Mouse (Mus musculus) embryonic facial prominence, embryonic 13.5 days (tissue): ENCODE results near the gene Ankar. TPM values are rescaled to one million over a fixed set of nuclear protein-coding genes. Genes with fewer than 3 reads are reported as not detected.

Experiments used
- ATAC-seq: fragments of 200-750 bp; cut with Nextera tagmentation; 2 replicates; pipeline ENCODE4 v1.8.0; 2017; ENCODE audit warnings: low read depth; ENCODE audit not compliant: insufficient number of reproducible peaks, insufficient read depth, low FRiP score, low TSS enrichment
- H3K27ac ChIP-seq: fragments of 300-500 bp; sonication (generic); 2 replicates; pipeline ENCODE4 v1.5.1; 2015; ENCODE audit warnings: moderate library complexity, mild to moderate bottlenecking, inconsistent platforms
- H3K27me3 ChIP-seq: fragments of 300-500 bp; sonication (generic); 2 replicates; pipeline ENCODE4 v1.6.1; 2015; ENCODE audit warnings: mild to moderate bottlenecking, inconsistent platforms
- H3K36me3 ChIP-seq: fragments of 300-500 bp; sonication (generic); 2 replicates; pipeline ENCODE4 v1.6.1; 2015; ENCODE audit warnings: mild to moderate bottlenecking, inconsistent platforms
- H3K4me1 ChIP-seq: fragments of 300-500 bp; sonication (generic); 2 replicates; pipeline ENCODE4 v1.6.1; 2015; ENCODE audit warnings: inconsistent platforms
- H3K4me2 ChIP-seq: fragments of 300-500 bp; sonication (generic); 2 replicates; pipeline ENCODE4 v1.6.1; 2015; ENCODE audit warnings: moderate library complexity, mild to moderate bottlenecking, inconsistent platforms
- H3K4me3 ChIP-seq: fragments of 300-500 bp; sonication (generic); 2 replicates; pipeline ENCODE4 v1.5.1; 2015; ENCODE audit warnings: mild to moderate bottlenecking, inconsistent platforms
- H3K9ac ChIP-seq: fragments of 300-500 bp; sonication (generic); 2 replicates; pipeline ENCODE4 v1.6.1; 2015; ENCODE audit warnings: mild to moderate bottlenecking, inconsistent platforms
- H3K9me3 ChIP-seq: fragments of 300-500 bp; sonication (generic); 2 replicates; pipeline ENCODE4 v1.6.1; 2016; ENCODE audit warnings: inconsistent platforms
- WGBS: fragments of 180-500 bp; shearing (Covaris S2); methylation state at CpG from one replicate; pipeline ENCODE4 v1.1.7; 2015; ENCODE audit warnings: mixed read lengths; 5-methylcytosine and 5-hydroxymethylcytosine counted together
- polyA plus RNA-seq: library from polyadenylated mRNA; unstranded; fragments of >200 nt; fragmentation: Nextera tagmentation; extraction: Ambion mirVana; gene quantifications from 2 replicates; pipeline ENCODE4 v1.2.1, GENCODE M21; 2015

Ankar gene
- polyA plus RNA-seq = not detected in 2 replicates

DNA sequence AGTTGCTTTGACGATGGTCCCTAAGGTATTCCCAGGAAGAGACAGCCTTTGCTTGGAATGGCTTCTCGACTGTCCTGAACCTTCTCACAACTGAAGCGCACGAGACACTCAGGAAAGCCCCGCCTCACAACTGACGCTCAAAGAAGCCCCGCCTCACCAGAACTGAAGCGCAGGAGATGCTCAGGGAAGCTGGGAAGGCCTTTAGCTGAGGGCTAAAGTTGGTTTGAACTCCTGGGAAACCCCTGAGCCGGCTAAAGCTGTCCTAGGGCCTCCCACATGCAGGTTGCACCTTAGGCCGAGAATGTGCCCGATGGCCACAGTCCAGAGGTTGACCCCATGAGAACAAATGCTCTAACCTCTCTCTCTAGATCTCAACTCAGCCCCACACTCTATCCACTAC, at the start of gene Ankar:
TSS of gene Ankar (minus strand) at position 101 of the 400 bp plus-strand sequence.
- Histone ChIP-seq H3K36me3 (no peaks in the 10 kb centered on the region), H3K27ac (no peak within 1 kb of the TSS), H3K27me3 (no peaks in the 10 kb centered on the region), H3K4me3 (no peak within 1 kb of the TSS), H3K9ac (no peak within 1 kb of the TSS), H3K9me3 (no peaks in the 10 kb centered on the region), H3K4me2 (no peak within 1 kb of the TSS), H3K4me1 (no peaks in the 10 kb centered on the region)
- 79% methylated on average over 11 of the region's 11 CpGs for WGBS
- no peak for ATAC-seq

DNA sequence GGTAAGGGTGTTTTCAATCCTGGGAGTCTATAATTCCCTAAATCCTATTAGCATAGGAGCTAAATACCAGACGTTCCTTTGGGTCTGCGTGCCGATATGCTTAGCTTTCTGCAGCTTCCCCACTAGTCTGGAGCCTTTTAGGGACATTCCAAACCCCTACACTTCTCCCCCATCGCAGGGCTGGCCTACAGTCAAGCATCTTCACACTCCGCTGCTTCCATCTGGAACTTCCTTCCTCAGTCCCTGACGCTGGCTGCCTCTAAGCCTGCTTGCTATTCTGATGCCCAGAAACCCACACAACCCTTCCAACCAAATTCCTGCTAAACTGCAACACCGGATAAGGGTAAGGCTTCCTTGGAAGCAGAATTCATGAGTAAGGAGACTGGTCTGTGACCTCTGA, 46.0 kb upstream of the Ankar start:
- H3K4me2 ChIP-seq = no peak overlapping the region
- peaks cover 16% of the 10 kb centered on the region for H3K4me1 ChIP-seq
- ATAC-seq = no peak
- H3K36me3 ChIP-seq = no peaks in the 10 kb centered on the region
- WGBS = 49% methylated on average over 7 of the region's 7 CpGs
- no peak overlapping the region for H3K9ac ChIP-seq
- no peaks in the 10 kb centered on the region for H3K9me3 ChIP-seq
- peak overlapping the region; percentile 62 for H3K27ac ChIP-seq
- no peak overlapping the region for H3K4me3 ChIP-seq
- H3K27me3 ChIP-seq = no peaks in the 10 kb centered on the region

DNA sequence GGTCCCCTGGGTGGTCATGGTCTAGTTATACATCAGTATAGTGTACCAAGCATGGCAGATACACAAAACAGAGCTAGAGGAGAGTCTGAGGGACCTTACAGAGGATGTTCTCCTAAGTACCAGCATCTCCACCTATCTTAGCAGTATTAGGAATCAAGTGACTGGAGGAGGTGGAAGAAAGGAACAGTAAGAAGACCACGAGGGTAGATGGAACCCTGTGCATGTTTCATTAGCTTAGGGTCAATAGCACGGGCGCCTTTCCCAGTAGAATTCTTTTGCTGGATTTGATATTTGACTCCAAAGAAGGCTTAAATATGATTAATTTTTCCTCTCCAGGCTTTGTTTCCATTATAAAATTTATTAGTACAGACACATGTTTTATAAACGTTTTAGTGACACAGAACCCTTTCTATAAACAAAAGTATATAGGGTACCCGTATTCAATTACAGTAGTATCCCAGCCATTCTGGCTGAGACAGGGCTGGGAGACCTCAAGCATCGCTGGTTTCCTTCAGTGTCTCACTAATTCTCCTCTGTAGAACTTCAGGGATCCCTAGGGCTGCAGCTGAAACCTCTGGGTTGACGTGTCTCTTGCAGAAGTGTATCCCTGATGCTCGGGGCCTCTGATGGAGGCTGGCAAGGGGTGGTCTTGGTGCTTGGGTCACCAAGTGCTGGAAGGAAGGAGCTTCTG, 44.6 kb upstream of the Ankar start:
- H3K27ac ChIP-seq = no peak overlapping the region
- no peak overlapping the region for H3K4me3 ChIP-seq
- H3K4me2 ChIP-seq = no peak overlapping the region
- H3K9ac ChIP-seq = no peak overlapping the region
- WGBS = 68% methylated on average over 8 of the region's 8 CpGs
- H3K4me1 ChIP-seq = peaks cover 11% of the 10 kb centered on the region
- no peaks in the 10 kb centered on the region for H3K27me3 ChIP-seq
- no peak for ATAC-seq
- H3K9me3 ChIP-seq = no peaks in the 10 kb centered on the region
- H3K36me3 ChIP-seq = no peaks in the 10 kb centered on the region

DNA sequence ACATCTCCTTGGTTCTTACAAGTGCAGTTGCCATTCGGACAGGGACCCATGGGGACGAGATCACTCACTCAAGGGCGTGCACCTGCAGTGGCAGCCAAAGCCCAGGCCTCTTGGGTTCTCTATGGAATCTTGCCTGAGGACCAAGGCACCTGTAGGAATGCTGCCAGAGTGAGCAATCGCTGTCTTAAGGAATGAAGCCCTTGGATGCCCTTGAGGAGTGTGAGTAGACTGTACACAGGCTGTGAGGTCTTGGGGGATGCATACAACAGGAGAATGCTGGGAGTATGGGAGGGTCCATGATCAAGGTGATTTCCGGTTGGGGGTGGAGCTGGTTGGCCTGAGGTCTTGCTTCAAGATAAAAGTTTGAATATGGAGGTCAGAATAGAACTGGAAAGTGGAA, 41.0 kb upstream of the Ankar start:
- no peak overlapping the region for H3K4me2 ChIP-seq
- H3K9ac ChIP-seq = no peak overlapping the region
- H3K27me3 ChIP-seq = no peaks in the 10 kb centered on the region
- H3K36me3 ChIP-seq = no peaks in the 10 kb centered on the region
- ATAC-seq = no peak
- 79% methylated on average over 5 of the region's 5 CpGs for WGBS
- H3K9me3 ChIP-seq = no peaks in the 10 kb centered on the region
- H3K4me3 ChIP-seq = no peak overlapping the region
- H3K27ac ChIP-seq = no peak overlapping the region
- peaks cover 19% of the 10 kb centered on the region for H3K4me1 ChIP-seq

DNA sequence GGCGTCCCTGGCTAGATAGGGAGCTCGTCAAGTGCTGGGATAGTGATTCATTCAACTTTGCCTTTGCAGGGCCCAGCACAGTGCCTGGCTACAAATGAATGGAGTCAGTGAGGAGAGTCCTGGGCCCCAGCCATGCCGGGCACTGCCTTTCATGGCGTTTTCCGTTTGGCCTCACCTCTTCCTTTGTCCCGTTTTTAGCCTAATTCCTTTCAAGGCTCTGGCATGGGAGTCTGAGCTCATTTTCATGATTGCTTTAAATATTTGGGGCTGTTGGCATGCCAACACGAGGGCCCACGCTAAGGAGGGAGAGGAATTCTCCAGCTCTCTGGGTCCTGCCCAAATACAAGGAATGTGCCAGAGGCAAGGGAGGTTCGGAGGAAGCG, 39.3 kb upstream of the Ankar start:
- no peak overlapping the region for H3K9ac ChIP-seq
- H3K4me2 ChIP-seq = no peak overlapping the region
- H3K36me3 ChIP-seq = no peaks in the 10 kb centered on the region
- 55% methylated on average over 10 of the region's 10 CpGs for WGBS
- no peak overlapping the region for H3K4me3 ChIP-seq
- H3K4me1 ChIP-seq = peaks cover 15% of the 10 kb centered on the region
- H3K9me3 ChIP-seq = no peaks in the 10 kb centered on the region
- ATAC-seq = no peak
- H3K27ac ChIP-seq = 0 out of 2 replicates have a peak overlapping the region, but pooled peaks have one; percentile 18
- no peaks in the 10 kb centered on the region for H3K27me3 ChIP-seq

DNA sequence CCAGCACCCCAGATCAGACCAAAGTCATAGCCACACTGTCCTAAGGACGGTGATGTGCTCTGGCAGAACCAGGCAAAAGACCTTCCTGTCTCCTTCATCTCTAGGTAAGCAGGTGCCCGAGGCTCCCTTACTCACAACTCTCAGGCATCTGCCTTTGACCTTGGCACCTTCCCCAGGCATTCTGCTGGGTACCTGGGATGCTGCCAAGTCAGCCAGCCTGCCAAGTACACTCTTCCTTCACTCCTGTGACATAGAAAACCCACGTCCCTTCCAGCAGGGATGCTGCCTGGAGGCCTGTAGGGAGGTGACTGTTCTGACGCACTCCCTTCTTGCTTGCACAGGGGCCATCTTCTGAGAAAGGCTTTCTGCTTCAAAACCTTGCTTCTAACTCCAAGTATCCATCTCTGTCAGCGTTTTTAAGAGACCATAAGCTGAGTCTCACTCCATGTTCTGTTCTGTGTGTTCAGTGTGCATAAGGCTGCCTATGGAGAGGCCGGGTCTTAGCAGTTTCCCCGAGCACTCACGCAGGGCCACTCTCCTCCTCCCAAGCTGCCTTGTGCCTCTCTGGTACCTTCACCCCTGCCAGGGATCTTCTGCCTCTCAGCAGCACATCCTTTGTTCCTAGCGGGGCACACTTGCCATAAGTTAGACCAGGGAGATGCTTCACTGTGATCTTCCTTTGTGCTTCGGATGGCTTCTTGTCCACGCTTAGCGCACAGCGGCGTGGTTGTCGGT, 38.7 kb upstream of the Ankar start:
- Histone ChIP-seq H3K4me1 (peaks cover 15% of the 10 kb centered on the region), H3K4me2 (no peak overlapping the region), H3K9ac (peak overlapping the region; percentile 27), H3K27ac (0 out of 2 replicates have a peak overlapping the region, but pooled peaks have one; percentile 18), H3K4me3 (no peak overlapping the region), H3K36me3 (no peaks in the 10 kb centered on the region), H3K27me3 (no peaks in the 10 kb centered on the region), H3K9me3 (no peaks in the 10 kb centered on the region)
- WGBS = 74% methylated on average over 15 of the region's 15 CpGs
- ATAC-seq = no peak

DNA sequence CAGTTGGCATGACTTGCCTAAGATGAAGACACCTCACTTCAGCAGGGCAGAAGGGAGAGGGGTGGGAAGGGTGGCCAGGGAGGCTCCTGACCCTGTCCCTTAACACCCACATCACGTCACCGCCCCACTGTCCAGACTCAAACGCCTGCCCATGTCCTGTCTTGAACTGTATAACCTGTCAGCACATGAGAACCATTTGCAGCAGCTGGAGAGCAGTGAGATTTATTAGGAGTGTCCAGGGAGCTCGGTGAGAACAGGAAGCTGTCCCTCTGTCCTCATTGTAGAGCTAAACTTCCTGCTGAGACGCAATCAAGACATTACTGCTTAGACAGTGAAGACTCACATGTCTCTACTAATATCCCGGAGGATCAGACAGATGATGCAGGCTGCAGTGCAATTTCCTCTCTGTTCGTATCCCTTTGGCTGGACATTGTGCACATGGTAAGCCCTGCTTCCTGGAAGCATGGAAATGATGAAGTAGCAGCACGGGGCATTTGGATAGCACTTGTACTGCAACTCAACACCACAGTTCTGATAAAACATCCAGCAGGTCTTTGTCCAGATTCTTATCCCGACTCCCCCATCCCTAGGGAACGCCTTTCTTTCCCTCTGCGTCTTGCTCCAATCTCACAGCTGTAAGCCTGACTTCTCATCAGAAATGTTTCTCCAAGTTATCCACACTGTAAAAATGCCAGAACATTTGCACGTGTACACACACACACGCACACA, 36.2 kb upstream of the Ankar start:
- no peaks in the 10 kb centered on the region for H3K27me3 ChIP-seq
- no peak for ATAC-seq
- H3K4me3 ChIP-seq = no peak overlapping the region
- no peak overlapping the region for H3K4me2 ChIP-seq
- no peaks in the 10 kb centered on the region for H3K36me3 ChIP-seq
- peaks cover 15% of the 10 kb centered on the region for H3K4me1 ChIP-seq
- WGBS = 56% methylated on average over 13 of the region's 13 CpGs
- H3K9me3 ChIP-seq = no peaks in the 10 kb centered on the region
- H3K27ac ChIP-seq = no peak overlapping the region
- H3K9ac ChIP-seq = no peak overlapping the region

DNA sequence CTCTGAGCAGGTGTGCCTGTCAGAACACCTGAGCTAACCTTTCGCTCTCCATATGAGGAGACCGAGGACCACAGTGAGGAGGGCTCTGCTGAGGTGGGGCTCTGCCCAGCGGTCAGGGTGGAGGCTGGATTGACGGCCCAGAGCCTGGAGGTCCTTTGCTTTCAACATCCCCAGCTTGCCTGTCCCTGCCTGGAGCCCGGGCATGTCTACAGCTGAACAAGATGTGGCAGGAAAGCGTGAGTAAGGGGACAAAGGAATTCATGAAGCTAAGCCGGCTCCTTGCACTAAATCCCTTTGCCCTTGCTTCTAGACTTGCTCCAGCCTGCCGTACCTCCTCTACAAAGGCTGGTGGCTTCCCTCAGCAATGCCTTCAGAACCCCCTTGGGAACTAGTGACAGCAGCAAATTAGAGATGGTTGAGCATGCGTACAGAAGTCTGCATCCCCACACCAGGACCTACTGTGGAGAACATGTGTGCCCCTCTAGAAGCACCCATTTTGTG, 32.9 kb upstream of the Ankar start:
- Histone ChIP-seq H3K9ac (no peak overlapping the region), H3K36me3 (no peaks in the 10 kb centered on the region), H3K27me3 (no peaks in the 10 kb centered on the region), H3K4me2 (no peak overlapping the region), H3K27ac (peak overlapping the region; percentile 58; the same call in 1 of the 2 replicates), H3K4me1 (peaks cover 17% of the 10 kb centered on the region), H3K9me3 (no peaks in the 10 kb centered on the region), H3K4me3 (no peak overlapping the region)
- ATAC-seq = peak; percentile 65
- WGBS = 69% methylated on average over 9 of the region's 9 CpGs

DNA sequence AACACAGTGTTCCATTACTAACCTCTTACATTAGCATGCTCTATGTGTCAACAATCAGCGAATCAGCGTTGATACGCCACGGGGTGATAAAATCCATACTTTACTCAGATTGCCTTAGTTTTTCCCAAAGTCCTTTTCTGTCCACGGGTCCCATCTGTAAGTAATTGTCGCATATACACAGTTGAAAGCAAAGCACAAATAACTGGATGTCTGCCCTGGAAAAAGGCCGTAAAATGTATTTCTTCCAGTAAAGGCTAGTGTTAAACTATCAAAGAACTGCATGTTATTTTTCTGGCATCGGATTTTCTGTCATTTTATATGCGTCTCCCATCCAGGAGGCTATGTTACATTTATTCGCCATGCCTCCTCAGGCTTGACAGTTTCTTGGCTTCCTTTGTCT, 29.7 kb upstream of the Ankar start:
- H3K27me3 ChIP-seq = no peaks in the 10 kb centered on the region
- H3K27ac ChIP-seq = peak overlapping the region; percentile 81
- no peaks in the 10 kb centered on the region for H3K9me3 ChIP-seq
- H3K4me2 ChIP-seq = peak overlapping the region; percentile 7; the same call in 1 of the 2 replicates
- peaks cover 17% of the 10 kb centered on the region for H3K4me1 ChIP-seq
- H3K4me3 ChIP-seq = no peak overlapping the region
- WGBS = 27% methylated on average over 10 of the region's 10 CpGs
- no peak for ATAC-seq
- H3K9ac ChIP-seq = no peak overlapping the region
- H3K36me3 ChIP-seq = no peaks in the 10 kb centered on the region

DNA sequence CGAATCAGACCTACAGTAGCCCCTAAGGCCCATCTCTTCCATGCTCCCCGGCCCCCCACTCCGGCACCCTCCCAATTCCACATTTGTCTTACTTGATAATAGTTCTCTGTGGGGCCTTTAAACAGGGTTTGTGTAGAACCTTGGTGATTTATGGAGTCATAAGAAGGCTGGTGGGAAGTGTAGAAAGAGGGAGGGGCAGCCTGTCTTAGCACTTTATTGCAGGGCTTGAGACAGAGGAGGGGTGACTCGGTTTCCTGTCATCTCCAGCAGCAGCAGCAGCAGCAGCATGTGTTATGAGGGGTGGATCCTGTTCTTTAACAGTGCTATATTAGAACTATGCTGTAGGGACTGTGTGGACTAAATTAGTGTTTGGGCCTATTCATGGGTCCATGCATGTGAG, 28.4 kb upstream of the Ankar start:
- H3K4me1 ChIP-seq = peaks cover 17% of the 10 kb centered on the region
- ATAC-seq = no peak
- H3K27ac ChIP-seq = no peak overlapping the region
- no peaks in the 10 kb centered on the region for H3K9me3 ChIP-seq
- no peaks in the 10 kb centered on the region for H3K27me3 ChIP-seq
- H3K4me2 ChIP-seq = no peak overlapping the region
- no peaks in the 10 kb centered on the region for H3K36me3 ChIP-seq
- no peak overlapping the region for H3K4me3 ChIP-seq
- H3K9ac ChIP-seq = no peak overlapping the region
- 90% methylated on average over 4 of the region's 4 CpGs for WGBS

DNA sequence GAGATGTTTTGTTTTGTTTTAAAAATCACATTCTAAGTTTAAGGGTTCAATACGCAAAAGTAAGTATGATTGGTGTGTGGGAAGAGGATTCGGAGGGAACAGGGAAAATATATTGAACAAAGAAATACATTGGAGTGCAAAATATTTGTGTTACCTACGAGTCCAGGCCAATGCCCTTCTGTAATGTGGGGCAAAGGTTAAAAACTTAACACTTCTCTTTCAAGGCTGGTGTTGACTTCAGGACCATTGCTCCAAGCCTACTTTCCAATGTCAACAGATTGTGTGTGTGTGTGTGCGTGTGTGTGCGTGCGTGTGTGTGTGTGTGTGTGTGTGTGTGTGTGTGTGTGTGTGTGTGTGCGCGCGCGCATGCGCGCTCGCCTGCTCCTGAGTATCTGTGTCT, 25.6 kb upstream of the Ankar start:
- Histone ChIP-seq H3K4me1 (peaks cover 16% of the 10 kb centered on the region), H3K27me3 (no peaks in the 10 kb centered on the region), H3K9ac (no peak overlapping the region), H3K27ac (no peak overlapping the region), H3K4me2 (no peak overlapping the region), H3K9me3 (no peaks in the 10 kb centered on the region), H3K36me3 (no peaks in the 10 kb centered on the region), H3K4me3 (no peak overlapping the region)
- ATAC-seq = no peak
- 94% methylated on average over 13 of the region's 13 CpGs for WGBS
